Mouse (Mus musculus): Measurements from ENCODE around the gene Defb29. TPM values are rescaled to one million over a fixed set of nuclear protein-coding genes. Genes with fewer than 3 reads are reported as not detected.

Gene Defb29
- polyA plus RNA-seq, 1 experiment from 2014 or later, result not detected

Other genes with a start within 250 kb of the Defb29 start
- gene Tbc1d20, start 246.3 kb downstream of the Defb29 start, polyA plus RNA-seq (2014; fragmentation: Nextera tagmentation; extraction: Ambion mirVana), result 28.0 and 33.9 TPM in 2 replicates
- 98.5 and 107 TPM in 2 replicates for gene Rbck1, start 207.4 kb downstream of the Defb29 start, polyA plus RNA-seq (2014; fragmentation: Nextera tagmentation; extraction: Ambion mirVana)
- 1.1 and 1.6 TPM in 2 replicates for gene Trib3, start 196.1 kb downstream of the Defb29 start, polyA plus RNA-seq (2014; fragmentation: Nextera tagmentation; extraction: Ambion mirVana)
- gene Nrsn2, start 163.5 kb downstream of the Defb29 start, polyA plus RNA-seq (2014; fragmentation: Nextera tagmentation; extraction: Ambion mirVana), result 42.9 and 54.4 TPM in 2 replicates
- gene Sox12, start 142.0 kb downstream of the Defb29 start, polyA plus RNA-seq (2014; fragmentation: Nextera tagmentation; extraction: Ambion mirVana), result 19.2 and 19.7 TPM in 2 replicates
- 14.5 and 18.0 TPM in 2 replicates for gene Zcchc3, start 125.1 kb downstream of the Defb29 start, polyA plus RNA-seq (2014; fragmentation: Nextera tagmentation; extraction: Ambion mirVana)
- gene 6820408C15Rik, start 124.5 kb downstream of the Defb29 start, polyA plus RNA-seq (2014; fragmentation: Nextera tagmentation; extraction: Ambion mirVana), result 0.87 and 0.99 TPM in 2 replicates
- not detected in 2 replicates for gene Defb23, start 75.5 kb downstream of the Defb29 start, polyA plus RNA-seq (2014; fragmentation: Nextera tagmentation; extraction: Ambion mirVana)
- gene Defb20, start 63.0 kb downstream of the Defb29 start, polyA plus RNA-seq (2014; fragmentation: Nextera tagmentation; extraction: Ambion mirVana), result not detected in 2 replicates
- not detected in 2 replicates for gene Defb22, start 50.0 kb downstream of the Defb29 start, polyA plus RNA-seq (2014; fragmentation: Nextera tagmentation; extraction: Ambion mirVana)
- not detected in 2 replicates for gene Defb26, start 28.4 kb downstream of the Defb29 start, polyA plus RNA-seq (2014; fragmentation: Nextera tagmentation; extraction: Ambion mirVana)
- gene Defb28, start 21.8 kb downstream of the Defb29 start, polyA plus RNA-seq (2014; fragmentation: Nextera tagmentation; extraction: Ambion mirVana), result not detected in 2 replicates
- not detected in 2 replicates for gene Gm17416, start 29.2 kb upstream of the Defb29 start, polyA plus RNA-seq (2014; fragmentation: Nextera tagmentation; extraction: Ambion mirVana)
- gene Defb21, start 32.6 kb upstream of the Defb29 start, polyA plus RNA-seq (2014; fragmentation: Nextera tagmentation; extraction: Ambion mirVana), result not detected in 2 replicates
- gene Defb19, start 40.2 kb upstream of the Defb29 start, polyA plus RNA-seq (2014; fragmentation: Nextera tagmentation; extraction: Ambion mirVana), result not detected in 2 replicates
- gene Defb45, start 59.3 kb upstream of the Defb29 start, polyA plus RNA-seq (2014; fragmentation: Nextera tagmentation; extraction: Ambion mirVana), result not detected in 2 replicates
- not detected in 2 replicates for gene Defb36, start 64.2 kb upstream of the Defb29 start, polyA plus RNA-seq (2014; fragmentation: Nextera tagmentation; extraction: Ambion mirVana)
- gene Defb25, start 83.0 kb upstream of the Defb29 start, polyA plus RNA-seq (2014; fragmentation: Nextera tagmentation; extraction: Ambion mirVana), result not detected in 2 replicates
- gene Rem1, start 86.9 kb upstream of the Defb29 start, polyA plus RNA-seq (2014; fragmentation: Nextera tagmentation; extraction: Ambion mirVana), result 0.33 TPM in 1 of 2 replicates, not detected in the other
- 156 and 160 TPM in 2 replicates for gene H13, start 129.4 kb upstream of the Defb29 start, polyA plus RNA-seq (2014; fragmentation: Nextera tagmentation; extraction: Ambion mirVana)
- gene Mcts2, start 146.9 kb upstream of the Defb29 start, polyA plus RNA-seq (2014; fragmentation: Nextera tagmentation; extraction: Ambion mirVana), result 40.2 and 43.8 TPM in 2 replicates
- gene Id1, start 196.2 kb upstream of the Defb29 start, polyA plus RNA-seq (2014; fragmentation: Nextera tagmentation; extraction: Ambion mirVana), result 49.9 and 50.4 TPM in 2 replicates
- gene Cox4i2, start 214.1 kb upstream of the Defb29 start, polyA plus RNA-seq (2014; fragmentation: Nextera tagmentation; extraction: Ambion mirVana), result 3.6 and 4.5 TPM in 2 replicates

All from neural tube, embryonic 14.5 days (tissue).